Mouse (Mus musculus) bone marrow macrophage, adult 2 months (primary cell): ENCODE data around the gene Map3k12.

Source experiments
- CTCF ChIP-seq: IDR thresholded peaks from 2 replicates; pipeline ENCODE4 v1.5.1; 2012; ENCODE audit warnings: low read depth, mild to moderate bottlenecking, low read length, moderate library complexity
- POLR2A ChIP-seq: IDR thresholded peaks from 2 replicates; pipeline ENCODE4 v1.6.1; 2012; ENCODE audit warnings: mild to moderate bottlenecking, low read depth, low read length, borderline replicate concordance

GRCm38 (mm10) chr15:102528396-102528795 is 11.5 kb upstream of the Map3k12 start:
- TF ChIP-seq CTCF (no peak), POLR2A (no peak)
